Mouse (Mus musculus): ENCODE results near the gene Olfr392.

- TF ChIP-seq CTCF (IDR thresholded peaks at IDR 0.05 in 2 of 3, conservative IDR thresholded peaks at IDR 0.05 in 1 of 3; ENCODE audit: control insufficient read depth in 1 of 3, insufficient read depth in 1 of 3, low read depth in 2 of 3, low read length in 3 of 3, poor library complexity in 1 of 3, severe bottlenecking in 1 of 3): no peak
- no peak for TF ChIP-seq POLR2A (IDR thresholded peaks at IDR 0.05; ENCODE audit: control insufficient read depth in 1 of 2, insufficient read depth in 1 of 2, low read depth in 1 of 2, low read length in 2 of 2, poor library complexity in 1 of 2)
- no peak for TF ChIP-seq KAT2A (conservative IDR thresholded peaks at IDR 0.05; ENCODE audit: low read depth, low read length)
- no peak for TF ChIP-seq TBP (IDR thresholded peaks at IDR 0.05; ENCODE audit: low read depth, low read length)
- no peak for TF ChIP-seq ZMIZ1 (IDR thresholded peaks at IDR 0.05; ENCODE audit: low read depth, low read length)
- no peak for TF ChIP-seq EP300 (IDR thresholded peaks at IDR 0.05; ENCODE audit: low read depth in 1 of 2, low read length in 2 of 2)
- no peak for TF ChIP-seq SMC3 (IDR thresholded peaks at IDR 0.05; ENCODE audit: low read depth, low read length)
- TF ChIP-seq POLR2AphosphoS2 (IDR thresholded peaks at IDR 0.05; ENCODE audit: low read length): no peak
Measured at GRCm38 (mm10) chr11:73816949-73817348, at the start of gene Olfr392.
